Mouse (Mus musculus): ENCODE measurements at regions not wholly inside any gene's neighbourhood (a gene's known extent, or its start where the extent isn't known, plus 50 kb on each side); places are given as distances from the start of the nearest gene placed in this dataset.

- TF ChIP-seq EP300 (IDR thresholded peaks at IDR 0.05; ENCODE audit: low read depth) (no peak), CTCF (IDR thresholded peaks at IDR 0.05; ENCODE audit: low read depth) (no peak)
- Histone ChIP-seq H3K9me3 (replicated peaks; ENCODE audit: control insufficient read depth, low read length) (no peaks in the 10 kb centered on the region), H3K36me3 (replicated peaks; ENCODE audit: control insufficient read depth, insufficient read depth, low read length) (no peaks in the 10 kb centered on the region), H3K4me2 (ENCODE audit: low read depth, low read length) (no peak overlapping the region), H3K27me3 (ENCODE audit: control insufficient read depth, insufficient read depth, low read length) (no peaks in the 10 kb centered on the region), H3K4me1 (ENCODE audit: control insufficient read depth, insufficient read depth) (peaks cover 14% of the 10 kb centered on the region), H3K4me3 (ENCODE audit: low read depth, low read length) (no peak overlapping the region), H3K9ac (replicated peaks; ENCODE audit: low read depth, low read length) (no peak overlapping the region), H3K27ac (ENCODE audit: low read depth) (no peak overlapping the region)
- ATAC-seq (ENCODE audit: insufficient read depth, low read depth) (no peak), DNase-seq (ENCODE audit: low spot score) (no peak)
- whole genome bisulfite sequencing: 42% methylated on average over 5 of the region's 5 CpGs
Measured at GRCm38 (mm10) chr3:21638886-21639285, 437.6 kb upstream of the Tbl1xr1 start.

GRCm38 (mm10) chr3:21639576-21639975 is 436.9 kb upstream of the Tbl1xr1 start:
- no peak overlapping the region for H3K27ac ChIP-seq (ENCODE audit: low read depth)
- no peaks in the 10 kb centered on the region for H3K27me3 ChIP-seq (ENCODE audit: control insufficient read depth, insufficient read depth, low read length)
- DNase-seq (ENCODE audit: low spot score) (no peak), ATAC-seq (ENCODE audit: insufficient read depth, low read depth) (no peak)
- no peaks in the 10 kb centered on the region for H3K9me3 ChIP-seq (replicated peaks; ENCODE audit: control insufficient read depth, low read length)
- no peak for TF ChIP-seq CTCF (IDR thresholded peaks at IDR 0.05; ENCODE audit: low read depth)
- TF ChIP-seq EP300 (IDR thresholded peaks at IDR 0.05; ENCODE audit: low read depth): no peak
- H3K4me3 ChIP-seq (ENCODE audit: low read depth, low read length): no peak overlapping the region
- WGBS: 55% methylated on average over 5 of the region's 5 CpGs
- H3K4me2 ChIP-seq (ENCODE audit: low read depth, low read length): no peak overlapping the region
- H3K36me3 ChIP-seq (replicated peaks; ENCODE audit: control insufficient read depth, insufficient read depth, low read length): no peaks in the 10 kb centered on the region
- peaks cover 14% of the 10 kb centered on the region for H3K4me1 ChIP-seq (ENCODE audit: control insufficient read depth, insufficient read depth)
- H3K9ac ChIP-seq (replicated peaks; ENCODE audit: low read depth, low read length): no peak overlapping the region

GRCm38 (mm10) chr3:21644086-21644485 is 432.4 kb upstream of the Tbl1xr1 start:
- TF ChIP-seq CTCF (IDR thresholded peaks at IDR 0.05; ENCODE audit: low read depth): no peak
- no peak for TF ChIP-seq EP300 (IDR thresholded peaks at IDR 0.05; ENCODE audit: low read depth)
- WGBS: 44% methylated on average over 2 of the region's 2 CpGs
- Histone ChIP-seq H3K36me3 (replicated peaks; ENCODE audit: control insufficient read depth, insufficient read depth, low read length) (no peaks in the 10 kb centered on the region), H3K27ac (ENCODE audit: low read depth) (no peak overlapping the region), H3K9me3 (replicated peaks; ENCODE audit: control insufficient read depth, low read length) (no peaks in the 10 kb centered on the region), H3K27me3 (ENCODE audit: control insufficient read depth, insufficient read depth, low read length) (no peaks in the 10 kb centered on the region), H3K9ac (replicated peaks; ENCODE audit: low read depth, low read length) (no peak overlapping the region), H3K4me1 (ENCODE audit: control insufficient read depth, insufficient read depth) (peaks cover 9% of the 10 kb centered on the region; the same call in 1 of the 2 replicates), H3K4me3 (ENCODE audit: low read depth, low read length) (no peak overlapping the region), H3K4me2 (ENCODE audit: low read depth, low read length) (no peak overlapping the region)
- ATAC-seq (ENCODE audit: insufficient read depth, low read depth): no peak
- DNase-seq (ENCODE audit: low spot score): no peak

GRCm38 (mm10) chr3:21645268-21645667 is 431.2 kb upstream of the Tbl1xr1 start:
- Histone ChIP-seq H3K36me3 (replicated peaks; ENCODE audit: control insufficient read depth, insufficient read depth, low read length) (no peaks in the 10 kb centered on the region), H3K9ac (replicated peaks; ENCODE audit: low read depth, low read length) (no peak overlapping the region), H3K27ac (ENCODE audit: low read depth) (no peak overlapping the region), H3K27me3 (ENCODE audit: control insufficient read depth, insufficient read depth, low read length) (no peaks in the 10 kb centered on the region), H3K4me2 (ENCODE audit: low read depth, low read length) (no peak overlapping the region), H3K4me1 (ENCODE audit: control insufficient read depth, insufficient read depth) (0 out of 2 replicates have a peak, but pooled peaks cover 4% of the 10 kb centered on the region), H3K4me3 (ENCODE audit: low read depth, low read length) (no peak overlapping the region), H3K9me3 (replicated peaks; ENCODE audit: control insufficient read depth, low read length) (no peaks in the 10 kb centered on the region)
- ATAC-seq (ENCODE audit: insufficient read depth, low read depth) (no peak), DNase-seq (ENCODE audit: low spot score) (no peak)
- 50% methylated on average over 1 of the region's 1 CpGs for WGBS
- no peak for TF ChIP-seq CTCF (IDR thresholded peaks at IDR 0.05; ENCODE audit: low read depth)
- TF ChIP-seq EP300 (IDR thresholded peaks at IDR 0.05; ENCODE audit: low read depth): no peak

GRCm38 (mm10) chr3:21649885-21650469 is 426.5 kb upstream of the Tbl1xr1 start:
- Histone ChIP-seq H3K9me3 (replicated peaks; ENCODE audit: control insufficient read depth, low read length) (no peaks in the 10 kb centered on the region), H3K27me3 (ENCODE audit: control insufficient read depth, insufficient read depth, low read length) (no peaks in the 10 kb centered on the region), H3K4me1 (ENCODE audit: control insufficient read depth, insufficient read depth) (no peaks in the 10 kb centered on the region; the same call in 1 of the 2 replicates), H3K4me3 (ENCODE audit: low read depth, low read length) (no peak overlapping the region), H3K9ac (replicated peaks; ENCODE audit: low read depth, low read length) (no peak overlapping the region), H3K4me2 (ENCODE audit: low read depth, low read length) (peak overlapping the region; percentile 33; the same call in 1 of the 2 replicates), H3K36me3 (replicated peaks; ENCODE audit: control insufficient read depth, insufficient read depth, low read length) (no peaks in the 10 kb centered on the region), H3K27ac (ENCODE audit: low read depth) (no peak overlapping the region)
- DNase-seq (ENCODE audit: low spot score) (peak; percentile 26), ATAC-seq (ENCODE audit: insufficient read depth, low read depth) (no peak)
- WGBS: 23% methylated on average over 8 of the region's 8 CpGs
- TF ChIP-seq CTCF (IDR thresholded peaks at IDR 0.05; ENCODE audit: low read depth): no peak
- no peak for TF ChIP-seq EP300 (IDR thresholded peaks at IDR 0.05; ENCODE audit: low read depth)

- Histone ChIP-seq H3K4me2 (ENCODE audit: low read depth, low read length) (no peak overlapping the region), H3K4me3 (ENCODE audit: low read depth, low read length) (no peak overlapping the region), H3K27ac (ENCODE audit: low read depth) (no peak overlapping the region), H3K36me3 (replicated peaks; ENCODE audit: control insufficient read depth, insufficient read depth, low read length) (no peaks in the 10 kb centered on the region), H3K4me1 (ENCODE audit: control insufficient read depth, insufficient read depth) (no peaks in the 10 kb centered on the region; the same call in 1 of the 2 replicates), H3K27me3 (ENCODE audit: control insufficient read depth, insufficient read depth, low read length) (no peaks in the 10 kb centered on the region), H3K9me3 (replicated peaks; ENCODE audit: control insufficient read depth, low read length) (no peaks in the 10 kb centered on the region), H3K9ac (replicated peaks; ENCODE audit: low read depth, low read length) (no peak overlapping the region)
- ATAC-seq (ENCODE audit: insufficient read depth, low read depth) (no peak), DNase-seq (ENCODE audit: low spot score) (no peak)
- TF ChIP-seq EP300 (IDR thresholded peaks at IDR 0.05; ENCODE audit: low read depth): no peak
- TF ChIP-seq CTCF (IDR thresholded peaks at IDR 0.05; ENCODE audit: low read depth): no peak
- WGBS: 72% methylated on average over 2 of the region's 2 CpGs
Measured at GRCm38 (mm10) chr3:21655301-21655700, 421.2 kb upstream of the Tbl1xr1 start.

All from heart, postnatal 0 days (tissue).